Mouse (Mus musculus) thymus, adult 2 months (tissue): ENCODE measurements around the gene Stk11. TPM values are rescaled to one million over a fixed set of nuclear protein-coding genes. Genes with fewer than 3 reads are reported as not detected.

ENCODE experiments used
- DNase-seq: peaks from one replicate; pipeline ENCODE4 v3.0.0; 2021
- H3K27ac ChIP-seq: fragments of 200-500 bp; 2 replicates; pipeline ENCODE4 v1.5.1; 2012; ENCODE audit warnings: low read length, control low read depth; ENCODE audit not compliant: control insufficient read depth, insufficient read depth
- H3K27me3 ChIP-seq: fragments of 200-500 bp; 2 replicates; pipeline ENCODE4 v1.6.1; 2012; ENCODE audit warnings: mild to moderate bottlenecking, low read length, moderate library complexity, mixed read lengths; ENCODE audit not compliant: control insufficient read depth, insufficient read depth
- H3K36me3 ChIP-seq: fragments of 200-500 bp; 2 replicates; pipeline ENCODE4 v1.6.1; 2012; ENCODE audit warnings: mild to moderate bottlenecking, low read length, moderate library complexity; ENCODE audit not compliant: control insufficient read depth, insufficient read depth
- H3K4me1 ChIP-seq: fragments of 200-500 bp; replicated peaks from 2 replicates; pipeline ENCODE4 v1.6.1; 2012; ENCODE audit warnings: low read length; ENCODE audit not compliant: control insufficient read depth, insufficient read depth
- H3K4me3 ChIP-seq: fragments of 200-500 bp; 2 replicates; pipeline ENCODE4 v1.5.1; 2012; ENCODE audit warnings: mild to moderate bottlenecking, low read length, control low read depth, moderate library complexity; ENCODE audit not compliant: control insufficient read depth, insufficient read depth
- CTCF ChIP-seq: fragments of 200-500 bp; IDR thresholded peaks from 2 replicates; pipeline ENCODE4 v1.5.1; 2012; ENCODE audit warnings: mild to moderate bottlenecking, control low read depth, low read length, moderate library complexity, borderline replicate concordance; ENCODE audit not compliant: control insufficient read depth, poor library complexity, insufficient read depth; ENCODE audit errors: extremely low read depth
- POLR2A ChIP-seq: fragments of 200-500 bp; IDR thresholded peaks from 2 replicates; pipeline ENCODE4 v1.6.1; 2012; ENCODE audit warnings: mild to moderate bottlenecking, low read length, control low read depth, moderate library complexity; ENCODE audit not compliant: control insufficient read depth, poor library complexity, insufficient read depth; ENCODE audit errors: extremely low read depth
- WGBS: fragments of 180-500 bp; shearing (Covaris S2); methylation state at CpG from one replicate; pipeline ENCODE4 v1.1.7; 2018; 5-methylcytosine and 5-hydroxymethylcytosine counted together
- polyA plus RNA-seq: library from polyadenylated mRNA; depleted of rRNA; stranded (reverse); fragments of >200 nt; gene quantifications from 2 replicates; pipeline ENCODE4 v1.2.3, GENCODE M21; 2012

Gene Stk11
- polyA plus RNA-seq, 1 experiment: 270 TPM

GRCm38 (mm10) chr10:80142530-80142925, 26.9 kb downstream of the Stk11 start:
- no peaks in the 10 kb centered on the region; the same call in 1 of the 2 replicates for H3K27me3 ChIP-seq
- TF ChIP-seq POLR2A: no peak
- TF ChIP-seq CTCF: no peak
- WGBS: 1% methylated on average over 15 of the region's 15 CpGs
- H3K27ac ChIP-seq: no peak overlapping the region
- no peak for DNase-seq
- peaks cover 35% of the 10 kb centered on the region for H3K4me1 ChIP-seq
- peak overlapping the region; percentile 93 for H3K4me3 ChIP-seq
- H3K36me3 ChIP-seq: no peaks in the 10 kb centered on the region

GRCm38 (mm10) chr10:80143664-80144063, 28.1 kb downstream of the Stk11 start:
- Histone ChIP-seq H3K36me3 (no peaks in the 10 kb centered on the region), H3K27ac (no peak overlapping the region), H3K4me3 (no peak overlapping the region), H3K4me1 (peaks cover 33% of the 10 kb centered on the region), H3K27me3 (no peaks in the 10 kb centered on the region; the same call in 1 of the 2 replicates)
- TF ChIP-seq CTCF (no peak), POLR2A (no peak)
- no peak for DNase-seq
- 96% methylated on average over 7 of the region's 7 CpGs for WGBS

GRCm38 (mm10) chr10:80144159-80144558, 28.6 kb downstream of the Stk11 start:
- Histone ChIP-seq H3K4me1 (peaks cover 29% of the 10 kb centered on the region), H3K4me3 (no peak overlapping the region), H3K27me3 (no peaks in the 10 kb centered on the region), H3K27ac (no peak overlapping the region), H3K36me3 (no peaks in the 10 kb centered on the region)
- WGBS: 95% methylated on average over 12 of the region's 12 CpGs
- DNase-seq: peak; percentile 5
- TF ChIP-seq CTCF (no peak), POLR2A (no peak)

GRCm38 (mm10) chr10:80144864-80145838, 29.5 kb downstream of the Stk11 start:
- H3K4me1 ChIP-seq: peaks cover 22% of the 10 kb centered on the region
- H3K27me3 ChIP-seq: no peaks in the 10 kb centered on the region
- no peaks in the 10 kb centered on the region for H3K36me3 ChIP-seq
- H3K4me3 ChIP-seq: no peak overlapping the region
- DNase-seq: peak; percentile 75
- peak; percentile 82; the same call in 1 of the 2 replicates for TF ChIP-seq CTCF
- no peak for TF ChIP-seq POLR2A
- no peak overlapping the region for H3K27ac ChIP-seq
- WGBS: 86% methylated on average over 20 of the region's 20 CpGs

- H3K27ac ChIP-seq: no peak overlapping the region
- H3K4me1 ChIP-seq: peaks cover 20% of the 10 kb centered on the region
- 94% methylated on average over 6 of the region's 6 CpGs for WGBS
- H3K27me3 ChIP-seq: no peaks in the 10 kb centered on the region
- H3K4me3 ChIP-seq: no peak overlapping the region
- TF ChIP-seq POLR2A: no peak
- TF ChIP-seq CTCF: no peak
- peak; percentile 19 for DNase-seq
- H3K36me3 ChIP-seq: no peaks in the 10 kb centered on the region
Observed at GRCm38 (mm10) chr10:80145896-80146295, 30.3 kb downstream of the Stk11 start.

GRCm38 (mm10) chr10:80146568-80147011, 31.0 kb downstream of the Stk11 start:
- Histone ChIP-seq H3K27me3 (no peaks in the 10 kb centered on the region), H3K36me3 (no peaks in the 10 kb centered on the region), H3K4me1 (peaks cover 20% of the 10 kb centered on the region), H3K27ac (no peak overlapping the region), H3K4me3 (no peak overlapping the region)
- TF ChIP-seq POLR2A (no peak), CTCF (no peak)
- peak; percentile 12 for DNase-seq
- 94% methylated on average over 4 of the region's 4 CpGs for WGBS
